Mouse (Mus musculus): ENCODE data around the gene Ccpg1.

The Ccpg1 gene

DNA sequence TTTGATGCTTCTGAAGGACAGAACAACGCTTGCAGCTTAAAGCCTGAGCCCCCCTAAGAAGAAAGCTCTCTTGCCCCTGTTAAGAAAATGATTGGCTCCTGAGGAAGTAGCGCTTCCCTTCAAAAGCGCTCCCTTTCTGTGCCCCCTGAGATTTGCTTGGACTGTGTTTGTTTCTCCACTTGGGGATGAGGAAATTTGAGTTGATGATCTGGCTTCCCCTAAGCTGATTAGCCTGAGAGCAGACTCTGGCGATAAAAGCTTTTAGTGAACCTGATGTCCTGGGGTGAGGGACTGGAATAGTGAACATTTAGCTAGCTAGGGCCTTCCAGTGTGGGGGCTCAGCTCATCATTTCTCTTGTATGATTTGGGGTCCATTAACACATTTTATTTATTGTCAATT, 63.7 kb downstream of the Ccpg1 start:
- DNase-seq: no peak

- no peak for DNase-seq
These were observed 64.6 kb downstream of the Ccpg1 start for GRCm38 (mm10) chr9:73049833-73050232.

DNA sequence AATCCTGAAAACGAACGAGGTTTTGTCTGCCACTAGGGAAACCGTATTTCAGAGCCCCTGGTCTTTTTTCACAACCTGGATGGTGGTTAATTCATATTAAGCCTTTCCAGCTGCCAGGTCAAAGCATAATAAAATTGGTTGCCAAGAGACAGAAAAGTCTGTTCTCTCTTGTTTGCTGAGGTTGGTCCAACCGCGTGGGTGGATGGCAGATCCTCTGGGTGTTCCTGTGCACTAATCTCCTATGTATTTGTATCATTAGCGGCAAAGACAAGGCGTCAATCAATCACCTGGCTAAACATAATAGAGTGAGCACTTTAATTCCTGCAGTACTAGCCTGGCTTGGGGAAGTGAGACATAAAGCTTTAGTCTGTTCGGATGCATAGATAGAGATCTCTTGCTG, 65.4 kb downstream of the Ccpg1 start:
- DNase-seq: no peak

GRCm38 (mm10) chr9:73055441-73055911, 70.2 kb downstream of the Ccpg1 start:
- DNase-seq: no peak

DNA sequence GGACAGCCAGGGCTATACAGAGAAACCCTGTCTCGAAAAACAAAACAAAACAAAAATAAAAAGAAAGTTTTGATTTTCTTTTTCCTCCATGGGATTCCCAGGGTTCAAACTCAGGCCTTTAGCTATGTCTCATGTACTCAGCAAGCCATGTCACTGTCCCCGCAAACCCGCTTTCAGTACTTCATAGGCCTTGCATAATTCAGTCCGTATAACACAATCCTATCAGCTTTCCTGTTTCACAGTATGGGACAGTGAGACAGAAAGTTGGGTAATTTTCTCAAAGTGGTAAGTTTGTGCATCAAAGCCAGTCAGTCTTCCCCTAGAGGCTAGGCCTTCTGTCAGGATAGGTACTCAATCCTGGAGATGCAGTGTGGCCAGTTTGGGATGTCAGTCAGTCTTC, 74.0 kb downstream of the Ccpg1 start:
- DNase-seq: no peak

DNA sequence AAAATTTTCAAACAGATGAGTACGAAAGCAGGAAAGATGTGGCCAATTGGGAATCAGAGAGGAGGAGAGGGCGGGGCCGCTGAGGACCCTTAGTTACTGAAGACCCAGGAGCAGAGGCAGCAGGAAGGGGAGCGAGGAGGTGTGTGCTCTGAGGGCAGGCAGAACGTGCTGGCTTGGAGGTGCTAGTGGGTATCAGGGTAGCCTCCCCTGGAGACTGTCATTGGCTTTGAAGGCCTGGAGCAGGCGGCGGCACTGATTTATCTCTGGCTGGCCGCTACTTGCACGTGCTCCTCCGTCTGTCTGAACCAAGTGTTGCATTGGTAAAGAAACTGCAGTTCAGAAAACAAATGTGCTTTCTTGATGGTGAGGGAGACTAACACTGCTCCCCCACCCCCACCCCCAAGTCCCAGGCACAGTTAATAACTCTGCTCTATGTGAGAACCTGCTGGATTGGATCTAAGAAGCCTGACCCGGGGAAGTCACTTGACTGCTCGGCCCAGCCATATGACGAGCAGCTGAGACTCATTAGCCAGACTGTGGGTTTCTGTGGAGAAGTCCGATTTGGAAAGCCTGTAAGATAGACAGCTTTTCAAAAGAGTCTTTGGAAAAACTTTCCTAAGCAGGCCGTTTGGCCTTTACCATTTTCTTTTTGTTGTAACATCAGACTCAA, 78.5 kb downstream of the Ccpg1 start:
- DNase-seq: no peak
